Mouse (Mus musculus) ZHBTc4 (cell line): ENCODE results near the gene Unc13a.
A peak's percentile ranks its signal among the peaks of the same experiment; 100 is the strongest.

Source experiments
- DNase-seq: peaks from one replicate; pipeline ENCODE4 v3.0.0-alpha.2; 2011; ENCODE audit warnings: low read depth, low spot score

The Unc13a gene

DNA sequence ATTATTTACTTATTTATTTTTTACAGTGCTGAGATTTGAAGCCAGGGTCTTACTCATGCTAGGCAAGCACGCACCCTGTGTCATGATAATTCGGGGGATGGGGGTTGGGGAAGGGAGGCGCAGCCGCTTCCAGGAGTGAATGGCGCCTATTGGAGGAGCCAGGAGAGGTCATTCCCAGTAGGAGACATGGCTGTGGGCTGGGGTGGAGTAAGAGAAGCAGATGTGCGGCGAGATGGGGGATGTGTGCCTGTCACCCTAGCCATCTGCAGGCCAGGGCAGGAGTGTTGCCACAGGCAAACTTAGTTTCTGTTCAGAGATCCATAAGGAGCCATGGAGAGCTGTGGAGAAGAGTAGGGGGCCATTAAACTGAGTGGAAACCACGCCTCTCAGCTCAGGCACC lies 16.1 kb upstream of the Unc13a start:
- DNase-seq, result peak; percentile 75

DNA sequence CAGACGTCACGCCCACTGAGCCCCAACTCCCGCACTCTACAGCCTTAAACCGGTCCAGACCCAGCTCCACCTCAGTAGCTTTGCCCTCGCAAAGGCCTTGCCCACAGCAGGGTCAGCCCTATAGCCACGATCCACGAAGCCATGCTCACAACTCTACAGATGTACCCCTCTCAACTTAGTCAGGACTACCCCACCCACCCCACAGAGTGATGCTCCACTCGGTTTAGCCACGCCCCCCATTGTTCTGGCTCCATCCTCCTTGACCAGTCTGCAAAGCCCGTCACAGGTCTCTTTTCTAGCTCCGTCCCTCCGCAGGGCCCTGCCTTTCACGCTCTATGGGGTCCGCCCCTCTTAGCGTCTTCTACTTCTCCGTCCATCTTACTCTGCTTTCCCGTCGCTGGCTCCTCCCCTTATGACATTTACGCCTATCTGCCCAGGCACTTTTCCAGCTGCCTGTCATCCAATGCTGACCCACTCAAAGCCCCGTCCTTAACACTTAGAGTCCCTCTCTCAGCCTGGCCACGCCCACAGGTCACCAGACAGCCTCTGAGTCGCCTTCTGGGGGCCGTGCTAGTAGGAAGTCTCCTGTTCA lies 14.7 kb upstream of the Unc13a start:
- peak; percentile 75 for DNase-seq

GRCm38 (mm10) chr8:71685573-71685972 lies 14.0 kb upstream of the Unc13a start:
- peak; percentile 83 for DNase-seq

DNA sequence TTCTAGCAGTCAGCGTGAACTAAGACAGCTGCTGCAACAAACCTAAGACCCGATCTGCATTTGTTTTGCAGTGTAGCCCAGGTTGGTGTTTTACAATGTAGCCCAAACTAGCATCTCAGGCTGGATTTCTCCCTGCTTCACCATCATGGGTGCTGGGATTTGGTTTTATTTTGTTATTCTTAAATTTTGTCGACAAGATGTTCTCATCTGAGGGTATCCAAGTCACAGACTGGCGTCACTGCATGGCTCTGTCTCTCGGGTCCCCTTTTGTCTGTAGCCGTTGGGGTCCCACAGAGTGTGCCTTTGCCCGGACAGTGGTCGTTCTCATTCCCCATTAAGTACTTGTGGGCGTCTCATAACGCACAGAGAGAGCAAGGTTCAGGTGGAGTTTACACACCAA lies 13.1 kb upstream of the Unc13a start:
- DNase-seq, result no peak

- no peak for DNase-seq
Measured at GRCm38 (mm10) chr8:71682832-71683231, 11.3 kb upstream of the Unc13a start.

- DNase-seq, result no peak
Measured at GRCm38 (mm10) chr8:71681369-71681915, 9.9 kb upstream of the Unc13a start.

GRCm38 (mm10) chr8:71680471-71680870 lies 8.9 kb upstream of the Unc13a start:
- DNase-seq, result peak; percentile 48

- DNase-seq, result peak; percentile 37
Measured at GRCm38 (mm10) chr8:71679550-71680168, 8.1 kb upstream of the Unc13a start.

- no peak for DNase-seq
Measured at GRCm38 (mm10) chr8:71679116-71679515, 7.6 kb upstream of the Unc13a start.

- no peak for DNase-seq
Measured at GRCm38 (mm10) chr8:71678216-71678615, 6.7 kb upstream of the Unc13a start.

DNA sequence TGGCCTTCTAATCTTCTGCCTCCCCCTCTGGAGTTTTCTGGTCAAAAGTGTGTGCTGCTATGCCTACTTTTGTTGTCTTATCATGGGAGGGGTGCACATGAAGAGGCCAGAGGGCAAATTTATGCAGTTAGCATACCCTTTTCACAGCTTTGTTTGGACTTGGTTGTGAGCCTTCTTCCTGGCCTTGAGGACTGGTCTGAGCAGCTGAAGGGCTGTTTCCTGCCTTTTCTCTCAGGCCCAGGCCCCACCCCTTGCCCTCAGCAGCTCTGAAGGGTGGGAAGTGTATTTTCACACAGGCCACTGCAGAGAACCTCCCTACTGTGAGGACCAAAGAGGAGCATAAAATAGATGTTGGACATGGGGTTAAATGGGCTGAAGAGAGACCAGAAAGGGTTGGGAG lies 6.0 kb upstream of the Unc13a start:
- DNase-seq, result peak; percentile 92

DNA sequence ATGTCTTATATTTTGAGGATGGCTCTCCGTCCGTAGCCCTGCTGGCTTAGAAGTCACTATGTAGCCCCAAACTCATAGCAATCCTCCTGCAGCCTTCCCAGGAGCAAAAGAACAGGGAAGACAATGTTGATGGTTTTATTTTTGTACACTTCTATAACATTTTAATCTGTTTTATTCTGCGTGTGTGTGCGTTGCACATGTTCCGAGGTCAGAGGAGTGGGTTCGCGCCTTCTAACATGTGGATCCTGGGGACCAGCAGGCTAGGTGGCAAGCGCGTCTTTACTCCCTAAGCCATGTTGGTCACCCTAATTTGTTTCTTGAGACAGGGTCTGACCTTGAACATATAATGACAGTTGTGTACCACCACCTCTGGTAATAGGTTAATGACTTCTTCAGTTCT lies 5.2 kb upstream of the Unc13a start:
- DNase-seq, result no peak

- DNase-seq, result peak; percentile 82
Measured at GRCm38 (mm10) chr8:71676020-71676741, 4.6 kb upstream of the Unc13a start, which contains the start of gene Jak3. TSS of gene Jak3 (plus strand) at chr8:71676296.

GRCm38 (mm10) chr8:71675456-71676019 lies 4.0 kb upstream of the Unc13a start:
- no peak for DNase-seq

- peak; percentile 61 for DNase-seq
Measured at GRCm38 (mm10) chr8:71674071-71674470, 2.5 kb upstream of the Unc13a start.

DNA sequence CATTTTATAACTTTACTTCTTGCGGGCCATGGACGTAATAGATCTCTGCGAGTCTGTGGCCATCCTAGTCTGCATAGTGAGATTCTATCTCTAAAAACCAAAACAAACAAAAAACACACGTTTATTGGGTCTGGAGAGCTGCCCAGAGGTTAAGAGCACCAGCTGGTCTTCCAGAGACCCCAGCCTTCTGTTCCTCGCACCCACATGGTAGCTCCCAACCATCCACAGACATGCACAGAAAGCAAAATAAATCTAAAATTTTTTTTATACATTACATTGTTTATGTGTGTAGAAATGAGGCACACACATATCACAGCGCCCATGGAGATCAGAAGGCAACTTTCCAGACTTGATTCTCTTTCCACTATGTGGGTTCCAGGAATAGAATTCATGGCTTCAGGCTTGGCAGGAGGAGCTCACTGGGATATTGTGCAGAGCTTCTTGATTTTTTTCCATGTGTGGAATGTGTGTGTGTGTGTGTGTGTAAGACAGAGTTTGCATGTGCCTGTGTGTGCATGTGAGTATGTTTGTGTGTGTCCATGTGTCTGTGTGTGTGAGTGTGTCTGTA lies 695 bp upstream of the Unc13a start:
- no peak for DNase-seq

- peak; percentile 97 for DNase-seq
Measured at GRCm38 (mm10) chr8:71670621-71671548, 672 bp downstream of the Unc13a start.

GRCm38 (mm10) chr8:71670198-71670597 lies 1.4 kb downstream of the Unc13a start:
- DNase-seq, result no peak

GRCm38 (mm10) chr8:71668220-71668975 lies 3.2 kb downstream of the Unc13a start:
- DNase-seq, result no peak

DNA sequence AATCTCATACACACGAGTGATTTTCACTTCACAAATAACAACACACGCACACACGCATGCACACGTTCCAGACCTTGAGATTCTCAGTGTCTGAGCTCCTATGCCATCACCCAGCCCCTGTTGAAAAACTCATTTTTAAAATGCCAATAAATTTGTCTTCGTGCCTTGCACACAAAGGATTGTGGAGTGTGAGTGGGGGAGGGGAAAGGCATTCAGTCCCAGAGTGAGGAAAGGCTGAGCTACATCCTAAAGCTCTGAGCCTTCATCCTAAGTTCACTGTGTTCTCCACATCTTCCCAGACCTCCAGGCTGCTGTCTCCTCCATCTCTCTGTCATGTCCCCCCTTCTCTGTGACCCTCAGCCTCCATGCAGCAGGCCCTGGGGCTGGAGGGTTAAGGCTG lies 4.3 kb downstream of the Unc13a start:
- no peak for DNase-seq
